Mouse (Mus musculus): ENCODE measurements around the gene Wdr92. TPM values are rescaled to one million over a fixed set of nuclear protein-coding genes. Genes with fewer than 3 reads are reported as not detected.
A peak's percentile ranks its signal among the peaks of the same experiment; 100 is the strongest.

Gene Wdr92
- total and polyA plus RNA-seq, 3 experiments: 34.5 to 63.8 TPM; not detected in 1

GRCm38 (mm10) chr11:17212141-17212495 lies 30.2 kb downstream of the Wdr92 start (continued):
- no peak for TF ChIP-seq USF2 (IDR thresholded peaks at IDR 0.05; ENCODE audit: borderline replicate concordance in 1 of 2, insufficient read depth in 1 of 2, low read depth in 1 of 2, low read length in 2 of 2)
- TF ChIP-seq BHLHE40 (IDR thresholded peaks at IDR 0.05; ENCODE audit: borderline replicate concordance, low read depth, low read length): no peak
- TF ChIP-seq GATA1 (IDR thresholded peaks at IDR 0.05; ENCODE audit: low read depth, low read length): no peak
- TF ChIP-seq RAD21 (IDR thresholded peaks at IDR 0.05; ENCODE audit: low read depth, low read length): no peak
- no peak for TF ChIP-seq TAL1 (IDR thresholded peaks at IDR 0.05; ENCODE audit: low read length)
- TF ChIP-seq NELFE (IDR thresholded peaks at IDR 0.05; ENCODE audit: low read depth, low read length): peak; percentile 45
- TF ChIP-seq RCOR1 (IDR thresholded peaks at IDR 0.05; ENCODE audit: low read depth, low read length): no peak
- no peak for TF ChIP-seq E2F4 (IDR thresholded peaks at IDR 0.05; ENCODE audit: borderline replicate concordance, low read depth, low read length)

- Histone ChIP-seq H3K4me1 (ENCODE audit: control insufficient read depth in 1 of 2, insufficient read depth in 2 of 2, low read length in 2 of 2) (peaks cover 13 to 14% of the 10 kb centered on the region in 2 experiments), H3K79me2 (ENCODE audit: control insufficient read depth, insufficient read depth, low read length, poor library complexity) (peaks cover 29% of the 10 kb centered on the region), H3K27ac (ENCODE audit: control insufficient read depth, low read depth, low read length) (peak overlapping the region; percentile 83), H3K27me3 (ENCODE audit: control insufficient read depth in 1 of 2, insufficient read depth in 2 of 2, low read length in 2 of 2) (no peaks in the 10 kb centered on the region), H3K9me3 (replicated peaks; ENCODE audit: insufficient read depth, low read length) (no peaks in the 10 kb centered on the region), H3K9ac (ENCODE audit: control insufficient read depth, low read depth, low read length, poor library complexity, severe bottlenecking) (peak overlapping the region; percentile 84), H3K36me3 (ENCODE audit: control insufficient read depth in 1 of 2, insufficient read depth in 2 of 2, low read length in 2 of 2) (peaks cover 6 to 21% of the 10 kb centered on the region in 2 experiments), H3K4me3 (ENCODE audit: control insufficient read depth in 1 of 2, insufficient read depth in 1 of 2, low read depth in 2 of 2, low read length in 2 of 2) (peak overlapping the region; percentile 81 to 87)
- DNase-seq (ENCODE audit: low read depth, low spot score): peak; percentile 82
- no peak for TF ChIP-seq CTCF (IDR thresholded peaks at IDR 0.05 in 2 of 3, conservative IDR thresholded peaks at IDR 0.05 in 1 of 3; ENCODE audit: control insufficient read depth in 1 of 3, insufficient read depth in 1 of 3, low read depth in 2 of 3, low read length in 3 of 3, poor library complexity in 1 of 3, severe bottlenecking in 1 of 3)
- TF ChIP-seq HCFC1 (IDR thresholded peaks at IDR 0.05; ENCODE audit: low read depth, low read length): 0 out of 2 replicates have a peak, but pooled peaks have one; percentile 26
- TF ChIP-seq POLR2A (IDR thresholded peaks at IDR 0.05; ENCODE audit: control insufficient read depth in 1 of 2, insufficient read depth in 1 of 2, low read depth in 1 of 2, low read length in 2 of 2, poor library complexity in 1 of 2): peak in 1 of 2 experiments; percentile 19; a peak in 1 of 4 replicates
- TF ChIP-seq MYC (IDR thresholded peaks at IDR 0.05; ENCODE audit: low read depth, low read length): peak; percentile 50; the same call in 1 of the 2 replicates
- no peak; the same call in 1 of the 2 replicates for TF ChIP-seq ELF1 (IDR thresholded peaks at IDR 0.05; ENCODE audit: low read depth, low read length)
- TF ChIP-seq GABPA (IDR thresholded peaks at IDR 0.05; ENCODE audit: low read depth, low read length): 0 out of 2 replicates have a peak, but pooled peaks have one; percentile 26
- peak; percentile 27 for TF ChIP-seq SMC3 (IDR thresholded peaks at IDR 0.05; ENCODE audit: low read depth, low read length)
- TF ChIP-seq UBTF (IDR thresholded peaks at IDR 0.05; ENCODE audit: borderline replicate concordance, insufficient read depth, low read depth, low read length): no peak
- no peak for TF ChIP-seq NRF1 (IDR thresholded peaks at IDR 0.05; ENCODE audit: insufficient read depth, low read depth, low read length, poor library complexity, severe bottlenecking)
- no peak for TF ChIP-seq POLR2AphosphoS2 (IDR thresholded peaks at IDR 0.05; ENCODE audit: low read length)
- TF ChIP-seq MEF2A (IDR thresholded peaks at IDR 0.05; ENCODE audit: extremely low read depth, insufficient replicate concordance, low read depth, low read length, poor library complexity, severe bottlenecking): peak; percentile 73; the same call in 1 of the 2 replicates
- TF ChIP-seq SIN3A (IDR thresholded peaks at IDR 0.05; ENCODE audit: low read length): no peak; the same call in none of the 2 replicates
- 0 out of 2 replicates have a peak, but pooled peaks have one; percentile 39 for TF ChIP-seq ZMIZ1 (IDR thresholded peaks at IDR 0.05; ENCODE audit: low read depth, low read length)
- peak; percentile 67; the same call in 1 of the 2 replicates for TF ChIP-seq JUND (IDR thresholded peaks at IDR 0.05; ENCODE audit: low read depth, low read length)
- 0 out of 2 replicates have a peak, but pooled peaks have one; percentile 27 for TF ChIP-seq ZKSCAN1 (IDR thresholded peaks at IDR 0.05; ENCODE audit: low read depth, low read length)
- peak; percentile 59; the same call in 1 of the 2 replicates for TF ChIP-seq BHLHE40 (IDR thresholded peaks at IDR 0.05; ENCODE audit: borderline replicate concordance, low read depth, low read length)
- peak; percentile 68 for TF ChIP-seq MAFK (IDR thresholded peaks at IDR 0.05; ENCODE audit: borderline replicate concordance, low read depth, low read length)
- TF ChIP-seq RCOR1 (IDR thresholded peaks at IDR 0.05; ENCODE audit: low read depth, low read length): peak; percentile 76
- peak; percentile 84 for TF ChIP-seq ETS1 (IDR thresholded peaks at IDR 0.05; ENCODE audit: low read depth, low read length)
- TF ChIP-seq MYB (IDR thresholded peaks at IDR 0.05; ENCODE audit: low read depth, low read length): peak; percentile 85
- no peak for TF ChIP-seq MAX (IDR thresholded peaks at IDR 0.05; ENCODE audit: low read length)
- TF ChIP-seq TBP (IDR thresholded peaks at IDR 0.05; ENCODE audit: low read depth, low read length): peak; percentile 62
- no peak for TF ChIP-seq USF1 (IDR thresholded peaks at IDR 0.05; ENCODE audit: low read depth, low read length)
- peak; percentile 95 for TF ChIP-seq GATA1 (IDR thresholded peaks at IDR 0.05; ENCODE audit: low read depth, low read length)
- TF ChIP-seq KAT2A (conservative IDR thresholded peaks at IDR 0.05; ENCODE audit: low read depth, low read length): peak; percentile 34; the same call in 1 of the 2 replicates
- TF ChIP-seq TCF12 (IDR thresholded peaks at IDR 0.05; ENCODE audit: low read depth, low read length): peak; percentile 89
- no peak for TF ChIP-seq USF2 (IDR thresholded peaks at IDR 0.05; ENCODE audit: borderline replicate concordance in 1 of 2, insufficient read depth in 1 of 2, low read depth in 1 of 2, low read length in 2 of 2)
- TF ChIP-seq CHD2 (IDR thresholded peaks at IDR 0.05; ENCODE audit: low read length): no peak
- TF ChIP-seq RAD21 (IDR thresholded peaks at IDR 0.05; ENCODE audit: low read depth, low read length): no peak
Measured at GRCm38 (mm10) chr11:17212903-17213509, 31.1 kb downstream of the Wdr92 start.
